Mouse (Mus musculus): Measurements from ENCODE around the gene Akap2.

The Akap2 gene

DNA sequence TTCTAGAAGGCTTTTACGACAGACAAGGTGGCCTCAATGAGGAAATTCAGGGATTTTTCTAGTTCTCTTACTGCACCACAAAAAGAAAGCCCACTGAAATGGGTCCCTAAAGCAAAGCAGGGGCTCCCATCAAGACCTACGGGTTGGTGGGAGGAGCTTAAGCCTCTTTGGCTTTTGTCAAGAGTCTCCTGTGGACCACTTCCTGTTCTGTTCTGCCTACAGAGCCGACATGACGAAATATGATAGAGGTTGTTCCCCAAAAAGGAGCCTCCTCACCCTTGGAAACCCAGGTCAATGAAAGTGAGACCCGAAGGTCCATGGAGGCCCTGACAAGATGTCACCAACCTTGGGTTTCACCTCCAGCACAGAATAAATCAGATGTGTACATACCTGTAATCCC is 185.2 kb downstream of the Akap2 start:
- in situ Hi-C loops (cut with MseI, MboI) = loop anchor here in 1 of 2 experiments (5.0 kb wide), 1 partner anchor 180 kb away; no protein-coding TSS in a partner anchor

DNA sequence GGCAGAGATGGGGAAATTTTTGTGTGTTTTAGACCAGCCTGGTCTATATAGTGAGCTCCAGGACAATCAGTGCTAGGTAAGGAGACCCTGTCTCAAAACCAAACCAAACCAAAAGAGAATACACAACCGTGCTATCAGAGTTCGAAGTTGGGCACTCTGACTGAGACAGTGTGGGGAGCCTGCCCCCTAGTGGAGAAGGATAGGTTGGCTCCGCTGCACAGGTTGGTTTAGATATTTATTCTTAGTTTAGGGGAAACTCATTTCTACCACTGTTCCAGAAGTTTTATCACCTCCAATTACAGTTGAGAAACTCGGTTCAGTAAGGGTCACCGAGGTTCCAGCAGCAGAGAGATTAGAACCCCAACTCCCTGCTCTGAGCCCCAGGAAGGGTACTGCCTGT is 186.8 kb downstream of the Akap2 start:
- in situ Hi-C loops (cut with MseI, MboI) = loop anchor here in 1 of 2 experiments (5.0 kb wide), 1 partner anchor 178 kb away; no protein-coding TSS in a partner anchor

GRCm38 (mm10) chr4:57904638-57905037 is 187.2 kb downstream of the Akap2 start:
- in situ Hi-C loops (cut with MseI, MboI) = loop anchor here in 1 of 2 experiments (5.0 kb wide), 1 partner anchor 178 kb away; no protein-coding TSS in a partner anchor

GRCm38 (mm10) chr4:57906708-57907107 is 189.3 kb downstream of the Akap2 start:
- in situ Hi-C loops (cut with MseI, MboI) = no loop called here

- in situ Hi-C loops (cut with MseI, MboI) = no loop called here
These were observed 191.4 kb downstream of the Akap2 start for GRCm38 (mm10) chr4:57908860-57909259.

GRCm38 (mm10) chr4:57913021-57913420 is 195.6 kb downstream of the Akap2 start:
- in situ Hi-C loops (cut with MseI, MboI) = no loop called here

GRCm38 (mm10) chr4:57914193-57915190 is 197.0 kb downstream of the Akap2 start:
- in situ Hi-C loops (cut with MseI, MboI) = no loop called here

- in situ Hi-C loops (cut with MseI, MboI) = no loop called here
These were observed 197.9 kb downstream of the Akap2 start for GRCm38 (mm10) chr4:57915216-57915965.

DNA sequence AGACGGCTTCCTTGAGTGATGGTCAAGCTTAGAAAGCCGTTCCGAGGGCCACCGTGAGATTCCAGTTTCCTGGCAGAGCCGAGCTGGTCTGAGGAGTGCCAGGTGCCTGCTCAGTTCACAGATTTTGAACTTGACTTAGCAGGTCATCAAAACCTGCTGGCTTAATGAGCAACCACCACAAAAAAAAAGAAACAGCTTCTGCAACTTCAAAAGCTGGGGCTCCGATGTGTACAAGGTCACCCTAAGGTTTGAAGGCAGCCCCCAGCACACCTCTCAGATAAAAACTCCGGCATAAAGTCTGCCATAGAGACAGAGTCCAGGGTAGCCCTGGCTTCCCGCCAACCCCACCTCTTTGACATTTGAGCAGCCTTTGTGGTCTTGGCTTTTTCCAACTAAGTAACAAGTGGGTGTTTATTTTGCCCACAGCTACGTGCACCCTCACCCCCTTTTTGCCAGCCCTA is 198.8 kb downstream of the Akap2 start, which contains the start of gene D630039A03Rik:
Gene D630039A03Rik (minus strand): TSS at position 97 of the 461 bp plus-strand sequence.
- in situ Hi-C loops (cut with MseI, MboI) = no loop called here

- in situ Hi-C loops (cut with MseI, MboI) = no loop called here
These were observed 199.3 kb downstream of the Akap2 start for GRCm38 (mm10) chr4:57916711-57917110.

DNA sequence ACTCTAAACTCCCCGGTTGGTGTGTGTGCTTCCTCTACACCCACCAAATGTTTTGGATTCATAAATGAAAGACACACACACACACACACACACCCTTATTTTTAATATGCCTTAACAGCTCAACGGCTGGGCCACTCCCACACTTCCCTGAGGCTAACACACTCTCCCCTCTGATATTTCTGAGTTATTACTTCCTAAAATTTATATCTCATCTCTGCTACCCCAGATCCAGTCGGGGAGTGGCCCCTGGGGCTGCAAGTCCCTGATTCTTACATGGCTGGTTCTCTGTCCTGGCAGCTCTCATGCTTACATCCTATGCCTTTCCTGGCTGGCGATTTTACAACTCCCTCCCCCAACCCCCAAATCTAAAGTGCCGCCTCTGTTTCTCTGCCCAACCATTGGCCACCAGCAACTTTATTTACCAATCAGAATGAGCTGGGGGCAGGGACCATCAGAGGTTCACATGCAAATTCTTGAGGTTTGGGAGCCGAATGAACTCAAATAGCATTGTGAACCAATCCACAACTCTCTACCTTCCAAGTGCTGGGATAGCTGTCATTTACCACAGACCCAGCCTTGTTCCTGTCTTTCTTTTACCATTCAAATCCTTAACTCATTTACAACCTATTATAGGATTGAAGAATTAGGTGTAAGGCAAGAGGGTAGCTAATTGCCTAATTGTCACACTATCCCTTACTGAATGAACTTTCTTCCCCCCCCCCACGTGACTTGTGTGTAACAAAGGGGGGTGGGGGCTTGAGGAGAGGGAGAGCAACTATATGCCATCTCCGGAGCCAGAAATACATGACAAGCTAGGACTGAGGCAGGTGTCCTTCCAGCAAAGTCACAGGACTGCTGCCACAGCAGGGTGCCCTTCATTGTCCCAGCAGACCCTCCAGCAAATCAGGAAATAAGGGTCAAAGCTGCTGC is 202.3 kb downstream of the Akap2 start:
- in situ Hi-C loops (cut with MseI, MboI) = no loop called here

GRCm38 (mm10) chr4:57920522-57920921 is 203.1 kb downstream of the Akap2 start:
- in situ Hi-C loops (cut with MseI, MboI) = no loop called here

DNA sequence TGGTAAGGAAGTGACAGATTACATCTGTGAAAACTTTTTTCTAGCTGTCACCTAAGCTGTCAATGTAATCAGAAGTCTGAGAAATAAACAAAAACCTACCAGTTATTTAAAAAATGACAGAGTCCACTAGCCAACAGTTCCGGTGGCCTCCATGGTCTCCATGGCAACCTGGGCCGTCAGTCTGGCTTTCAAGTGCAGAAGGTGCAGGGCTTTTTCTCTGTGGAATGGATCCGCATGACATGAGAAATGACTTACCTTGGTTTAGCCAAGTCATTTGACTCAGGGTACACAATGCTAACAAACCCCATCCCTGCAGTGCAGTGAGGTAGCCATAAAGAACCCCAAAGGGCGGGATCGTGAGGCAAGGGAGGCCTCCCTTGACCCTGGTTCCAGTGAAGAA is 204.7 kb downstream of the Akap2 start:
- in situ Hi-C loops (cut with MseI, MboI) = no loop called here

DNA sequence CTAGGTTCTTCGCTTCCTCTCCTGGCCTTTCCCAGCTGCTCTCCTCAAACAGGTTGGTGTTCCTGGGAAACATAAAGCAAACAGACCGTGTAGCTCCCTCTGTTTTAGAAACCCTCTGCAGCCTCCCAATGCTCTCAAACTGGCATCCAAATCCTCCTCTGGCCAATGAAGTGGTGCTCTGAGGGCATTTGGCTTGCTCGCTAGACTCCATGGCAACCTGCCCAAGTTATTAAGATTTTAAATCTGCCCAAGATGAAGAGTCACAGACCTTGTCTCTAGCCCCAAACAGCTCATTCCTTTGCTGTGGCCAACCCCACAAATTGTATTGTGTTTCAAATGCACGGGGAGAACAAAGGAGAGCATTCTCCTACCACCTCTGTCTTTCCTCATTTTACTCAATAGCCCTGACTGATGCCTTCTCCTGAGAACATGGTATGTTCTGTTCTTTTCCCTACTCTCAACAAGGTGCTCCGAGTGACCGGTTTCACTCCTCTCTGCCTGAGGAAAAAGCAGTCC is 207.2 kb downstream of the Akap2 start:
- in situ Hi-C loops (cut with MseI, MboI) = no loop called here

GRCm38 (mm10) chr4:57927464-57928205 is 210.2 kb downstream of the Akap2 start:
- in situ Hi-C loops (cut with MseI, MboI) = no loop called here

GRCm38 (mm10) chr4:57930559-57931170 is 213.2 kb downstream of the Akap2 start:
- in situ Hi-C loops (cut with MseI, MboI) = no loop called here

- in situ Hi-C loops (cut with MseI, MboI) = no loop called here
These were observed 216.7 kb downstream of the Akap2 start for GRCm38 (mm10) chr4:57934181-57934580.

- in situ Hi-C loops (cut with MseI, MboI) = no loop called here
These were observed 219.8 kb downstream of the Akap2 start for GRCm38 (mm10) chr4:57937292-57937691.

DNA sequence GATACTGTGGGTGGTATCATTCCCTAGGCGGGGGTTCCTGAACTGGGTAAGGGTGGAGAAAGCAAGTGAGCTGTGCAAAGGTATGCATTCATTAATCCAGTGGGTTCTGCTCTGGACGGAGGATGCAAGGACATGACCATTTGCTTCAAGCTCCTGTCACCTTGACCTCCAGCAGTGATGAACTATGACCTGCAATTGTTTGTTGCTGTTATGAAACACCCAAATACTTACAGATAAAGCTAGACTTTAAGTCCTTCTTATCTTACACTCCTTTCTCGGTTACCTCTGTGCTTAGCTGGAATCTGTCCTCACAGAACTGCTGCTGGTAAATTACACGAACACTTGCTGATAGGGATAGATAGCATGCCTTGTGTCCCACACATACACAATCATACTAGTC is 223.2 kb downstream of the Akap2 start:
- in situ Hi-C loops (cut with MseI, MboI) = no loop called here

DNA sequence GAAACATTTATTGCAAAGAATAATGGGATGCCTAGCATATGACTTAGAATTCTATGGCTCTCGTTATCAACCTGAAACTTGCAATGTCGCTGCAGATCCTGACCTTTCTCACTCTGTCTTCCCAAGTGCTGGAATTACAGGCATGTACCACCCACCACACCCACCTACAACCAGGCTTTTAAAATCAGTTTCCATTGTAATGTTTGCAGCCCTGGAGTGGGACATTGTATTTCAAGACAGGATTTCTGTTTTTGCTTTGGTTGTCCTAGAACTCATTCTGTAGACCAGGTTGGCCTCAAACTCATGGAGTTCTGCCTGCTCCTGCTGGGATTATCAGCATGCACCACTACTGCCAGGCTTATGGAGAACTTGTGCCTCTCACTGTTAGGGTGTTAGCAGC is 225.4 kb downstream of the Akap2 start:
- in situ Hi-C loops (cut with MseI, MboI) = no loop called here

All from mouse trophoblast stem cell (cell line).